Mouse (Mus musculus): ENCODE data around the gene Slc26a11.

Gene Slc26a11

GRCm38 (mm10) chr11:119355443-119356385, at the start of gene Slc26a11, which contains the start of gene Sgsh:
Gene Slc26a11, plus strand, starts transcription at chr11:119355557.
Gene Sgsh, minus strand, starts transcription at chr11:119355536.
- peak; percentile 81 to 91 for DNase-seq (ENCODE audit: low spot score in 2 of 2)

GRCm38 (mm10) chr11:119306762-119307657, 48.3 kb upstream of the Slc26a11 start:
- DNase-seq (ENCODE audit: low spot score in 2 of 2): no peak

- DNase-seq (ENCODE audit: low spot score in 2 of 2): no peak
Observed at GRCm38 (mm10) chr11:119307658-119307867, 47.8 kb upstream of the Slc26a11 start, which contains the start of gene Card14. Gene Card14, plus strand, starts transcription at chr11:119307768.

GRCm38 (mm10) chr11:119307916-119308315, 47.4 kb upstream of the Slc26a11 start:
- DNase-seq (ENCODE audit: low spot score in 2 of 2): no peak

- DNase-seq (ENCODE audit: low spot score in 2 of 2): no peak
Observed at GRCm38 (mm10) chr11:119310621-119311020, 44.7 kb upstream of the Slc26a11 start.

- no peak for DNase-seq (ENCODE audit: low spot score in 2 of 2)
Observed at GRCm38 (mm10) chr11:119314252-119314936, 41.0 kb upstream of the Slc26a11 start.

- no peak for DNase-seq (ENCODE audit: low spot score in 2 of 2)
Observed at GRCm38 (mm10) chr11:119316720-119317119, 38.6 kb upstream of the Slc26a11 start.

GRCm38 (mm10) chr11:119322521-119322920, 32.8 kb upstream of the Slc26a11 start:
- no peak for DNase-seq (ENCODE audit: low spot score in 2 of 2)

- no peak for DNase-seq (ENCODE audit: low spot score in 2 of 2)
Observed at GRCm38 (mm10) chr11:119325068-119325467, 30.3 kb upstream of the Slc26a11 start.

GRCm38 (mm10) chr11:119330592-119330991, 24.8 kb upstream of the Slc26a11 start:
- DNase-seq (ENCODE audit: low spot score in 2 of 2): no peak

GRCm38 (mm10) chr11:119331970-119332369, 23.4 kb upstream of the Slc26a11 start:
- no peak for DNase-seq (ENCODE audit: low spot score in 2 of 2)

GRCm38 (mm10) chr11:119338271-119339059, 16.9 kb upstream of the Slc26a11 start:
- DNase-seq (ENCODE audit: low spot score in 2 of 2): no peak

- no peak for DNase-seq (ENCODE audit: low spot score in 2 of 2)
Observed at GRCm38 (mm10) chr11:119339179-119339578, 16.2 kb upstream of the Slc26a11 start.

GRCm38 (mm10) chr11:119339637-119340036, 15.7 kb upstream of the Slc26a11 start:
- DNase-seq (ENCODE audit: low spot score in 2 of 2): peak; percentile 72 to 87

GRCm38 (mm10) chr11:119344178-119344577, 11.2 kb upstream of the Slc26a11 start:
- DNase-seq (ENCODE audit: low spot score in 2 of 2): no peak

- no peak for DNase-seq (ENCODE audit: low spot score in 2 of 2)
Observed at GRCm38 (mm10) chr11:119344865-119345264, 10.5 kb upstream of the Slc26a11 start.

GRCm38 (mm10) chr11:119347125-119347524, 8.2 kb upstream of the Slc26a11 start:
- no peak for DNase-seq (ENCODE audit: low spot score in 2 of 2)

- no peak for DNase-seq (ENCODE audit: low spot score in 2 of 2)
Observed at GRCm38 (mm10) chr11:119352113-119352512, 3.2 kb upstream of the Slc26a11 start.

GRCm38 (mm10) chr11:119353946-119354345, 1.4 kb upstream of the Slc26a11 start:
- no peak for DNase-seq (ENCODE audit: low spot score in 2 of 2)

GRCm38 (mm10) chr11:119354798-119355442, 437 bp upstream of the Slc26a11 start:
- DNase-seq (ENCODE audit: low spot score in 2 of 2): peak; percentile 75 to 81

- DNase-seq (ENCODE audit: low spot score in 2 of 2): no peak
Observed at GRCm38 (mm10) chr11:119359089-119359488, 3.7 kb downstream of the Slc26a11 start.
